Mouse (Mus musculus) spleen, adult 2 months (tissue): ENCODE results near the gene Krt13. TPM values are rescaled to one million over a fixed set of nuclear protein-coding genes. Genes with fewer than 3 reads are reported as not detected.

Experiments used
- DNase-seq, 2 experiments: peaks; one replicate each; pipeline versions ENCODE4 v3.0.0 to v3.0.0-alpha.2; 2012 to 2021; ENCODE audit warnings: low spot score in 2 of 2, low read depth in 1 of 2
- H3K27ac ChIP-seq: fragments of 200-500 bp; 2 replicates; pipeline ENCODE4 v1.5.1; 2012; ENCODE audit warnings: low read length, inconsistent platforms; ENCODE audit not compliant: insufficient read depth
- H3K27me3 ChIP-seq: fragments of 200-500 bp; 2 replicates; pipeline ENCODE4 v1.6.1; 2012; ENCODE audit warnings: mild to moderate bottlenecking, moderate library complexity, low read length, inconsistent platforms; ENCODE audit not compliant: control insufficient read depth, insufficient read depth
- H3K36me3 ChIP-seq: fragments of 200-500 bp; 2 replicates; pipeline ENCODE4 v1.6.1; 2012; ENCODE audit warnings: mild to moderate bottlenecking, low read length, inconsistent platforms; ENCODE audit not compliant: control insufficient read depth, insufficient read depth
- H3K4me1 ChIP-seq: fragments of 200-500 bp; 2 replicates; pipeline ENCODE4 v1.6.1; 2011; ENCODE audit warnings: inconsistent platforms; ENCODE audit not compliant: control insufficient read depth, insufficient read depth, insufficient read length
- H3K4me3 ChIP-seq: fragments of 200-500 bp; 2 replicates; pipeline ENCODE4 v1.5.1; 2011; ENCODE audit warnings: mild to moderate bottlenecking, inconsistent platforms; ENCODE audit not compliant: insufficient read depth, insufficient read length; ENCODE audit errors: extremely low read depth
- CTCF ChIP-seq: fragments of 200-500 bp; IDR thresholded peaks from 2 replicates; pipeline ENCODE4 v1.5.1; 2011; ENCODE audit warnings: mild to moderate bottlenecking, inconsistent platforms; ENCODE audit not compliant: insufficient read depth, insufficient read length, insufficient replicate concordance; ENCODE audit errors: extremely low read depth
- POLR2A ChIP-seq: fragments of 200-500 bp; IDR thresholded peaks from 2 replicates; pipeline ENCODE4 v1.6.1; 2011; ENCODE audit warnings: low read depth, low read length, inconsistent platforms
- WGBS: fragments of 180-500 bp; shearing (Covaris S2); methylation state at CpG from one replicate; pipeline ENCODE4 v1.1.7; 2018; 5-methylcytosine and 5-hydroxymethylcytosine counted together
- polyA plus RNA-seq: library from polyadenylated mRNA; depleted of rRNA; stranded (reverse); fragments of >200 nt; gene quantifications from 2 replicates; pipeline ENCODE4 v1.2.3, GENCODE M21; 2012; rRNA removed

The Krt13 gene
- polyA plus RNA-seq, 1 experiment, result 0.08 TPM

GRCm38 (mm10) chr11:100096141-100096540 lies 25.2 kb downstream of the Krt13 start, which contains the start of gene Krt35:
Krt35 (minus strand) TSS chr11:100096241.
- TF ChIP-seq POLR2A, result no peak
- no peak for TF ChIP-seq CTCF
- 85% methylated on average over 9 of the region's 9 CpGs for WGBS
- Histone ChIP-seq H3K36me3 (no peaks in the 10 kb centered on the region), H3K4me3 (no peak within 1 kb of the TSS), H3K27me3 (no peaks in the 10 kb centered on the region), H3K4me1 (no peaks in the 10 kb centered on the region), H3K27ac (no peak within 1 kb of the TSS)
- no peak for DNase-seq

- H3K27me3 ChIP-seq, result no peaks in the 10 kb centered on the region
- no peaks in the 10 kb centered on the region for H3K4me1 ChIP-seq
- TF ChIP-seq CTCF, result no peak
- no peak for TF ChIP-seq POLR2A
- 63% methylated on average over 7 of the region's 7 CpGs for WGBS
- no peak for DNase-seq
- H3K4me3 ChIP-seq, result no peak overlapping the region
- no peak overlapping the region for H3K27ac ChIP-seq
- H3K36me3 ChIP-seq, result no peaks in the 10 kb centered on the region
Measured at GRCm38 (mm10) chr11:100088378-100089025, 32.9 kb downstream of the Krt13 start.

GRCm38 (mm10) chr11:100087861-100088260 lies 33.5 kb downstream of the Krt13 start, which contains the start of gene Krt32:
Krt32 (minus strand) TSS chr11:100088226.
- no peak for DNase-seq
- no peak within 1 kb of the TSS for H3K27ac ChIP-seq
- H3K36me3 ChIP-seq, result no peaks in the 10 kb centered on the region
- TF ChIP-seq CTCF (no peak), POLR2A (no peak)
- WGBS, result 91% methylated on average over 10 of the region's 10 CpGs
- H3K27me3 ChIP-seq, result no peaks in the 10 kb centered on the region
- no peaks in the 10 kb centered on the region for H3K4me1 ChIP-seq
- no peak within 1 kb of the TSS for H3K4me3 ChIP-seq

- Histone ChIP-seq H3K27me3 (no peaks in the 10 kb centered on the region), H3K4me1 (no peaks in the 10 kb centered on the region), H3K36me3 (no peaks in the 10 kb centered on the region), H3K27ac (no peak overlapping the region), H3K4me3 (no peak overlapping the region)
- 39% methylated on average over 1 of the region's 1 CpGs for WGBS
- TF ChIP-seq CTCF, result no peak
- TF ChIP-seq POLR2A, result no peak
- no peak for DNase-seq
Measured at GRCm38 (mm10) chr11:100073873-100074272, 47.5 kb downstream of the Krt13 start.

Other genes with a start within 250 kb of the Krt13 start
- not detected in 2 replicates for gene Krtap9-1, start 248.2 kb downstream of the Krt13 start, polyA plus RNA-seq
- not detected in 2 replicates for gene Gm11567, start 242.4 kb downstream of the Krt13 start, polyA plus RNA-seq
- not detected in 2 replicates for gene Krtap31-1, start 213.6 kb downstream of the Krt13 start, polyA plus RNA-seq
- not detected in 2 replicates for gene Gm11565, start 206.8 kb downstream of the Krt13 start, polyA plus RNA-seq
- not detected in 2 replicates for gene Krtap31-2, start 185.3 kb downstream of the Krt13 start, polyA plus RNA-seq
- not detected in 2 replicates for gene Krtap9-5, start 173.1 kb downstream of the Krt13 start, polyA plus RNA-seq
- gene Krtap29-1, start 142.5 kb downstream of the Krt13 start, polyA plus RNA-seq, result not detected in 2 replicates
- gene Krtap16-1, start 135.0 kb downstream of the Krt13 start, polyA plus RNA-seq, result not detected in 2 replicates
- not detected in 2 replicates for gene Krtap17-1, start 127.6 kb downstream of the Krt13 start, polyA plus RNA-seq
- gene Krt33a, start 105.4 kb downstream of the Krt13 start, polyA plus RNA-seq, result not detected in 2 replicates
- gene Krt33b, start 91.7 kb downstream of the Krt13 start, polyA plus RNA-seq, result not detected in 2 replicates
- not detected in 2 replicates for gene Krt34, start 80.0 kb downstream of the Krt13 start, polyA plus RNA-seq
- not detected in 2 replicates for gene Krt31, start 71.0 kb downstream of the Krt13 start, polyA plus RNA-seq
- not detected in 2 replicates for gene Krt32, start 33.3 kb downstream of the Krt13 start, polyA plus RNA-seq
- gene Krt35, start 25.3 kb downstream of the Krt13 start, polyA plus RNA-seq, result not detected in 2 replicates
- gene Krt36, start 15.9 kb downstream of the Krt13 start, polyA plus RNA-seq, result not detected in 2 replicates
- not detected in 2 replicates for gene Krt15, start 14.4 kb upstream of the Krt13 start, polyA plus RNA-seq
- gene Krt19, start 27.1 kb upstream of the Krt13 start, polyA plus RNA-seq, result 3.2 and 4.9 TPM in 2 replicates
- not detected in 2 replicates for gene Krt9, start 71.7 kb upstream of the Krt13 start, polyA plus RNA-seq
- 0.20 TPM in 1 of 2 replicates, not detected in the other for gene Krt14, start 86.0 kb upstream of the Krt13 start, polyA plus RNA-seq
- gene Krt16, start 127.3 kb upstream of the Krt13 start, polyA plus RNA-seq, result not detected in 2 replicates
- not detected in 2 replicates for gene Krt17, start 139.5 kb upstream of the Krt13 start, polyA plus RNA-seq
- not detected in 2 replicates for gene Krt42, start 148.3 kb upstream of the Krt13 start, polyA plus RNA-seq
- gene Eif1, start 198.3 kb upstream of the Krt13 start, polyA plus RNA-seq, result 74.0 and 83.2 TPM in 2 replicates
- not detected in 2 replicates for gene Gast, start 212.8 kb upstream of the Krt13 start, polyA plus RNA-seq
- 22.0 and 24.7 TPM in 2 replicates for gene Hap1, start 234.6 kb upstream of the Krt13 start, polyA plus RNA-seq